Mouse (Mus musculus): Measurements from ENCODE around the gene Cdca7. TPM values are rescaled to one million over a fixed set of nuclear protein-coding genes. Genes with fewer than 3 reads are reported as not detected.

Cdca7 gene
- polyA plus RNA-seq, 1 experiment: 64.5 TPM

- no peak for TF ChIP-seq GATA1 (IDR thresholded peaks at IDR 0.05; ENCODE audit: low read length)
Observed at GRCm38 (mm10) chr2:72476486-72477211, 690 bp downstream of the Cdca7 start.

- no peak for TF ChIP-seq GATA1 (IDR thresholded peaks at IDR 0.05; ENCODE audit: low read length)
Observed at GRCm38 (mm10) chr2:72477221-72477620, 1.3 kb downstream of the Cdca7 start.

GRCm38 (mm10) chr2:72478176-72478575 is 2.2 kb downstream of the Cdca7 start:
- TF ChIP-seq GATA1 (IDR thresholded peaks at IDR 0.05; ENCODE audit: low read length): no peak

GRCm38 (mm10) chr2:72478921-72479320 is 3.0 kb downstream of the Cdca7 start:
- no peak for TF ChIP-seq GATA1 (IDR thresholded peaks at IDR 0.05; ENCODE audit: low read length)

- no peak for TF ChIP-seq GATA1 (IDR thresholded peaks at IDR 0.05; ENCODE audit: low read length)
Observed at GRCm38 (mm10) chr2:72479818-72480217, 3.9 kb downstream of the Cdca7 start.

GRCm38 (mm10) chr2:72491650-72492049 is 15.7 kb downstream of the Cdca7 start:
- TF ChIP-seq GATA1 (IDR thresholded peaks at IDR 0.05; ENCODE audit: low read length): no peak

GRCm38 (mm10) chr2:72493039-72493438 is 17.1 kb downstream of the Cdca7 start:
- TF ChIP-seq GATA1 (IDR thresholded peaks at IDR 0.05; ENCODE audit: low read length): no peak

- TF ChIP-seq GATA1 (IDR thresholded peaks at IDR 0.05; ENCODE audit: low read length): no peak
Observed at GRCm38 (mm10) chr2:72499074-72499721, 23.2 kb downstream of the Cdca7 start.

GRCm38 (mm10) chr2:72499782-72500411 is 23.9 kb downstream of the Cdca7 start:
- TF ChIP-seq GATA1 (IDR thresholded peaks at IDR 0.05; ENCODE audit: low read length): no peak

GRCm38 (mm10) chr2:72502041-72502813 is 26.3 kb downstream of the Cdca7 start:
- no peak for TF ChIP-seq GATA1 (IDR thresholded peaks at IDR 0.05; ENCODE audit: low read length)

- no peak for TF ChIP-seq GATA1 (IDR thresholded peaks at IDR 0.05; ENCODE audit: low read length)
Observed at GRCm38 (mm10) chr2:72503646-72504045, 27.7 kb downstream of the Cdca7 start.

- TF ChIP-seq GATA1 (IDR thresholded peaks at IDR 0.05; ENCODE audit: low read length): no peak
Observed at GRCm38 (mm10) chr2:72507855-72508635, 32.1 kb downstream of the Cdca7 start.

GRCm38 (mm10) chr2:72508891-72509290 is 32.9 kb downstream of the Cdca7 start:
- TF ChIP-seq GATA1 (IDR thresholded peaks at IDR 0.05; ENCODE audit: low read length): no peak

GRCm38 (mm10) chr2:72515526-72515925 is 39.6 kb downstream of the Cdca7 start:
- no peak for TF ChIP-seq GATA1 (IDR thresholded peaks at IDR 0.05; ENCODE audit: low read length)
